Mouse (Mus musculus): ENCODE measurements around the gene Cygb. TPM values are rescaled to one million over a fixed set of nuclear protein-coding genes. Genes with fewer than 3 reads are reported as not detected.

The Cygb gene
- total and polyA plus RNA-seq, 3 experiments: not detected

- Histone ChIP-seq H3K9ac (ENCODE audit: insufficient read depth, low read depth) (no peak overlapping the region), H3K27me3 (replicated peaks) (no peaks in the 10 kb centered on the region), H3K9me3 (replicated peaks; ENCODE audit: low read length) (no peaks in the 10 kb centered on the region), H3K4me3 (replicated peaks in 1 of 3; ENCODE audit: low read depth in 2 of 3, low read length in 2 of 3, poor library complexity in 1 of 3) (no peak overlapping the region), H3K27ac (ENCODE audit: insufficient read depth, low read depth) (no peak overlapping the region), H3K4me2 (ENCODE audit: insufficient read depth, low read depth, poor library complexity, severe bottlenecking) (no peak overlapping the region), H3K79me2 (replicated peaks; ENCODE audit: control insufficient read depth, extremely low read depth, insufficient read depth, poor library complexity, severe bottlenecking) (no peaks in the 10 kb centered on the region), H3K4me1 (ENCODE audit: control insufficient read depth in 1 of 2, insufficient read depth in 2 of 2) (no peaks in the 10 kb centered on the region), H3K36me3 (replicated peaks in 1 of 2; ENCODE audit: control insufficient read depth in 1 of 2, insufficient read depth in 1 of 2, low read length in 1 of 2) (peaks cover 55 to 77% of the 10 kb centered on the region in 2 experiments)
- in situ Hi-C loops (cut with MboI; ENCODE audit: low pct_ligation_motif_present, low pct_unique_long_range_greater_than_20kb, low sequenced_read_pairs): no loop called here
- no peak for DNase-seq (ENCODE audit: extremely low read depth)
- TF ChIP-seq RCOR1 (conservative IDR thresholded peaks at IDR 0.05; ENCODE audit: low read depth, low read length) (no peak), HCFC1 (IDR thresholded peaks at IDR 0.05; ENCODE audit: low read depth, low read length) (no peak)
- dilution Hi-C loops (cut with MboI; ENCODE audit: extremely low pct_ligation_motif_present, extremely low pct_unique_long_range_greater_than_20kb, low sequenced_read_pairs): no loop called here
Observed at GRCm38 (mm10) chr11:116598193-116598592, 55.9 kb downstream of the Cygb start.

GRCm38 (mm10) chr11:116596766-116597165, 57.3 kb downstream of the Cygb start:
- in situ Hi-C loops (cut with MboI; ENCODE audit: low pct_ligation_motif_present, low pct_unique_long_range_greater_than_20kb, low sequenced_read_pairs): no loop called here
- no peaks in the 10 kb centered on the region for H3K9me3 ChIP-seq (replicated peaks; ENCODE audit: low read length)
- H3K27me3 ChIP-seq (replicated peaks): no peaks in the 10 kb centered on the region
- no peak for DNase-seq (ENCODE audit: extremely low read depth)
- H3K9ac ChIP-seq (ENCODE audit: insufficient read depth, low read depth): no peak overlapping the region
- H3K79me2 ChIP-seq (replicated peaks; ENCODE audit: control insufficient read depth, extremely low read depth, insufficient read depth, poor library complexity, severe bottlenecking): no peaks in the 10 kb centered on the region
- TF ChIP-seq MYC (IDR thresholded peaks at IDR 0.05; ENCODE audit: low read depth, low read length) (no peak), CHD1 (IDR thresholded peaks at IDR 0.05; ENCODE audit: low read depth, low read length) (no peak), SIN3A (IDR thresholded peaks at IDR 0.05; ENCODE audit: low read length) (no peak), ZMIZ1 (IDR thresholded peaks at IDR 0.05; ENCODE audit: low read depth, low read length) (no peak), SMC3 (IDR thresholded peaks at IDR 0.05; ENCODE audit: low read depth, low read length) (no peak), ETS1 (conservative IDR thresholded peaks at IDR 0.05; ENCODE audit: low read depth, low read length) (no peak), MEF2A (IDR thresholded peaks at IDR 0.05; ENCODE audit: borderline replicate concordance, low read depth, low read length) (no peak), JUN (IDR thresholded peaks at IDR 0.05; ENCODE audit: insufficient read depth, low read depth, low read length) (no peak), CHD2 (IDR thresholded peaks at IDR 0.05; ENCODE audit: low read length) (no peak), ZC3H11A (IDR thresholded peaks at IDR 0.05; ENCODE audit: low read depth, low read length) (no peak), IRF4 (IDR thresholded peaks at IDR 0.05; ENCODE audit: low read depth, low read length) (no peak), TCF12 (IDR thresholded peaks at IDR 0.05; ENCODE audit: low read depth, low read length) (no peak), MAX (IDR thresholded peaks at IDR 0.05; ENCODE audit: low read length) (no peak), USF1 (IDR thresholded peaks at IDR 0.05; ENCODE audit: low read depth, low read length) (no peak), RCOR1 (conservative IDR thresholded peaks at IDR 0.05; ENCODE audit: low read depth, low read length) (no peak)
- no peak overlapping the region for H3K4me2 ChIP-seq (ENCODE audit: insufficient read depth, low read depth, poor library complexity, severe bottlenecking)
- no peak overlapping the region for H3K4me3 ChIP-seq (replicated peaks in 1 of 3; ENCODE audit: low read depth in 2 of 3, low read length in 2 of 3, poor library complexity in 1 of 3)
- H3K36me3 ChIP-seq (replicated peaks in 1 of 2; ENCODE audit: control insufficient read depth in 1 of 2, insufficient read depth in 1 of 2, low read length in 1 of 2): peaks cover 46 to 64% of the 10 kb centered on the region in 2 experiments
- H3K27ac ChIP-seq (ENCODE audit: insufficient read depth, low read depth): no peak overlapping the region
- dilution Hi-C loops (cut with MboI; ENCODE audit: extremely low pct_ligation_motif_present, extremely low pct_unique_long_range_greater_than_20kb, low sequenced_read_pairs): no loop called here
- peaks cover 0 to 7% of the 10 kb centered on the region in 2 experiments; a peak in 2 of 4 replicates for H3K4me1 ChIP-seq (ENCODE audit: control insufficient read depth in 1 of 2, insufficient read depth in 2 of 2)

Other genes starting within 250 kb of the Cygb start
- gene Rnf157, start 241.3 kb downstream of the Cygb start, total RNA-seq (2012; rRNA removed): 17.2 and 39.3 TPM in 2 replicates
- gene Rnf157, start 241.3 kb downstream of the Cygb start, total RNA-seq (2014; rRNA removed): 7.2 and 8.7 TPM in 2 replicates
- gene Rnf157, start 241.3 kb downstream of the Cygb start, polyA plus RNA-seq (2012; ENCODE audit: insufficient read length, low read depth): 8.7 and 10.9 TPM in 2 replicates
- gene Ubald2, start 220.2 kb downstream of the Cygb start, total RNA-seq (2012; rRNA removed): 321 and 436 TPM in 2 replicates
- gene Ubald2, start 220.2 kb downstream of the Cygb start, total RNA-seq (2014; rRNA removed): 291 and 336 TPM in 2 replicates
- 222 and 228 TPM in 2 replicates for gene Ubald2, start 220.2 kb downstream of the Cygb start, polyA plus RNA-seq (2012; ENCODE audit: insufficient read length, low read depth)
- 0.13 and 0.38 TPM in 2 replicates for gene Qrich2, start 188.1 kb downstream of the Cygb start, total RNA-seq (2012; rRNA removed)
- gene Qrich2, start 188.1 kb downstream of the Cygb start, total RNA-seq (2014; rRNA removed): 0.23 and 0.32 TPM in 2 replicates
- gene Qrich2, start 188.1 kb downstream of the Cygb start, polyA plus RNA-seq (2012; ENCODE audit: insufficient read length, low read depth): 0.29 and 0.37 TPM in 2 replicates
- 114 and 118 TPM in 2 replicates for gene Prpsap1, start 160.1 kb downstream of the Cygb start, total RNA-seq (2012; rRNA removed)
- 79.8 and 93.5 TPM in 2 replicates for gene Prpsap1, start 160.1 kb downstream of the Cygb start, total RNA-seq (2014; rRNA removed)
- gene Prpsap1, start 160.1 kb downstream of the Cygb start, polyA plus RNA-seq (2012; ENCODE audit: insufficient read length, low read depth): 112 and 114 TPM in 2 replicates
- gene Sphk1, start 123.4 kb downstream of the Cygb start, total RNA-seq (2012; rRNA removed): 0.84 and 2.1 TPM in 2 replicates
- gene Sphk1, start 123.4 kb downstream of the Cygb start, total RNA-seq (2014; rRNA removed): 0.20 and 0.89 TPM in 2 replicates
- 0.26 and 0.50 TPM in 2 replicates for gene Sphk1, start 123.4 kb downstream of the Cygb start, polyA plus RNA-seq (2012; ENCODE audit: insufficient read length, low read depth)
- 37.6 and 42.8 TPM in 2 replicates for gene Ube2o, start 72.9 kb downstream of the Cygb start, total RNA-seq (2012; rRNA removed)
- 12.6 and 12.7 TPM in 2 replicates for gene Ube2o, start 72.9 kb downstream of the Cygb start, total RNA-seq (2014; rRNA removed)
- 50.5 and 61.7 TPM in 2 replicates for gene Ube2o, start 72.9 kb downstream of the Cygb start, polyA plus RNA-seq (2012; ENCODE audit: insufficient read length, low read depth)
- not detected in 2 replicates for gene Aanat, start 67.9 kb downstream of the Cygb start, total RNA-seq (2012; rRNA removed)
- gene Aanat, start 67.9 kb downstream of the Cygb start, total RNA-seq (2014; rRNA removed): not detected in 2 replicates
- gene Aanat, start 67.9 kb downstream of the Cygb start, polyA plus RNA-seq (2012; ENCODE audit: insufficient read length, low read depth): not detected in 2 replicates
- 8.5 and 12.1 TPM in 2 replicates for gene Rhbdf2, start 27.3 kb downstream of the Cygb start, total RNA-seq (2012; rRNA removed)
- 3.1 and 3.4 TPM in 2 replicates for gene Rhbdf2, start 27.3 kb downstream of the Cygb start, total RNA-seq (2014; rRNA removed)
- 11.8 and 14.7 TPM in 2 replicates for gene Rhbdf2, start 27.3 kb downstream of the Cygb start, polyA plus RNA-seq (2012; ENCODE audit: insufficient read length, low read depth)
- not detected in 2 replicates for gene Prcd, start 779 bp downstream of the Cygb start, total RNA-seq (2012; rRNA removed)
- gene Prcd, start 779 bp downstream of the Cygb start, total RNA-seq (2014; rRNA removed): not detected in 2 replicates
- gene Prcd, start 779 bp downstream of the Cygb start, polyA plus RNA-seq (2012; ENCODE audit: insufficient read length, low read depth): not detected in 2 replicates
- gene St6galnac1, start 121.2 kb upstream of the Cygb start, total RNA-seq (2012; rRNA removed): not detected in 2 replicates
- gene St6galnac1, start 121.2 kb upstream of the Cygb start, total RNA-seq (2014; rRNA removed): not detected in 2 replicates
- gene St6galnac1, start 121.2 kb upstream of the Cygb start, polyA plus RNA-seq (2012; ENCODE audit: insufficient read length, low read depth): not detected in 2 replicates
- gene Mxra7, start 173.7 kb upstream of the Cygb start, total RNA-seq (2012; rRNA removed): not detected in 2 replicates
- gene Mxra7, start 173.7 kb upstream of the Cygb start, total RNA-seq (2014; rRNA removed): not detected in 2 replicates
- not detected in 2 replicates for gene Mxra7, start 173.7 kb upstream of the Cygb start, polyA plus RNA-seq (2012; ENCODE audit: insufficient read length, low read depth)
- gene Mettl23, start 189.0 kb upstream of the Cygb start, total RNA-seq (2012; rRNA removed): 60.1 and 63.7 TPM in 2 replicates
- gene Mettl23, start 189.0 kb upstream of the Cygb start, total RNA-seq (2014; rRNA removed): 64.9 and 82.2 TPM in 2 replicates
- 30.6 and 44.5 TPM in 2 replicates for gene Mettl23, start 189.0 kb upstream of the Cygb start, polyA plus RNA-seq (2012; ENCODE audit: insufficient read length, low read depth)
- gene Jmjd6, start 189.1 kb upstream of the Cygb start, total RNA-seq (2012; rRNA removed): 106 and 110 TPM in 2 replicates
- 104 and 116 TPM in 2 replicates for gene Jmjd6, start 189.1 kb upstream of the Cygb start, total RNA-seq (2014; rRNA removed)
- 109 and 133 TPM in 2 replicates for gene Jmjd6, start 189.1 kb upstream of the Cygb start, polyA plus RNA-seq (2012; ENCODE audit: insufficient read length, low read depth)
- gene Mfsd11, start 198.1 kb upstream of the Cygb start, total RNA-seq (2012; rRNA removed): 13.2 and 16.0 TPM in 2 replicates
- gene Mfsd11, start 198.1 kb upstream of the Cygb start, total RNA-seq (2014; rRNA removed): 3.7 and 4.1 TPM in 2 replicates
- gene Mfsd11, start 198.1 kb upstream of the Cygb start, polyA plus RNA-seq (2012; ENCODE audit: insufficient read length, low read depth): 15.4 and 17.7 TPM in 2 replicates
- gene Srsf2, start 198.8 kb upstream of the Cygb start, total RNA-seq (2012; rRNA removed): 298 and 478 TPM in 2 replicates
- 443 and 471 TPM in 2 replicates for gene Srsf2, start 198.8 kb upstream of the Cygb start, total RNA-seq (2014; rRNA removed)
- 1,116 and 1,224 TPM in 2 replicates for gene Srsf2, start 198.8 kb upstream of the Cygb start, polyA plus RNA-seq (2012; ENCODE audit: insufficient read length, low read depth)